Mouse (Mus musculus): ENCODE measurements around the gene Gpatch3. TPM values are rescaled to one million over a fixed set of nuclear protein-coding genes. Genes with fewer than 3 reads are reported as not detected.

Gpatch3 gene
- polyA plus RNA-seq, 2 experiments: 8.0 to 8.1 TPM

DNA sequence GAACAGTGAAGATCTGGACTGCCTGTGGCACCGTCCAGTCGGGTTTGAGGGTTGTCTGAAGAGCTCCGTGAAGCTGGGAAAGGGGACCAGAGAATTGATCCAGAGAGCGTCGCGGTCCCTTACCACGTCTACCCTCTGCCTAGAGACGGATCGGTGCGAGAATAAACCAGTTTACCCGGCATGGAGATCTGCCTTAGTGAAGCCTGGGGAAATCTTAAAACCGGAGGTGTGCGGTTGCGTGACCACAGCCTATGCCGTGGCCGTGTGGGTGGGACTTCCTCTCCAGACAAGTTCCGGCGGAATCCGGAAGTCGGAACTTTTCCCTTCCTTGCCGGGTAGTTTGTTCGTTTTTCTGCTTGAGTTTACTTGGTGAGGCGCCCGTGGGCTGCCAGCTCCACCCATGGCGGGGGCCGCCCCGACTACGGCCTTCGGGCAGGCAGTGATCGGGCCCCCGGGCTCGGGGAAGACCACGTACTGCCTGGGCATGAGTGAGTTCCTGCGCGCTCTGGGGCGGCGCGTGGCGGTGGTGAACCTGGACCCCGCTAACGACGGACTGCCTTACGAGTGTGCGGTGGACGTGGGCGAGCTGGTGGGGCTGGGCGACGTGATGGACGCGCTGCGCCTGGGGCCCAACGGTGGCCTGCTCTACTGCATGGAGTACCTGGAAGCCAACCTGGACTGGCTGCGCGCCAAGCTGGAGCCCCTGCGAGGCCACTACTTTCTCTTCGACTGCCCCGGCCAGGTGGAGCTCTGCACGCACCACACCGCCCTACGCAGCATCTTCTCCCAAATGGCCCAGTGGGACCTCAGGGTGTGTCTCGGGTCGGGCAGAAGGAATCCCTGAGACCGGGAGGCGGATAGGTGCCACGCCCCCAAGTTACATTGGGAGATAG lies 9.8 kb downstream of the Gpatch3 start, which contains the start of gene Gpn2:
TSS of gene Gpn2 (plus strand) at position 304 of the 893 bp plus-strand sequence.
- H3K9ac ChIP-seq (ENCODE audit: low read depth, low read length, severe bottlenecking): peak within 1 kb of the TSS; percentile 65
- H3K4me1 ChIP-seq (ENCODE audit: control insufficient read depth, insufficient read depth, low read length): no peaks in the 10 kb centered on the region
- peak within 1 kb of the TSS; percentile 87 for H3K4me3 ChIP-seq (replicated peaks; ENCODE audit: low read length)
- TF ChIP-seq POLR2A (IDR thresholded peaks at IDR 0.05; ENCODE audit: borderline replicate concordance, extremely low read depth, insufficient read depth, insufficient read length): peak; percentile 23; the same call in 1 of the 2 replicates
- no peaks in the 10 kb centered on the region for H3K27me3 ChIP-seq (ENCODE audit: control insufficient read depth, insufficient read depth, low read length)
- H3K27ac ChIP-seq (replicated peaks; ENCODE audit: low read depth, low read length): peak within 1 kb of the TSS; percentile 43; the same call in 1 of the 2 replicates
- WGBS: 2% methylated on average over 63 of the region's 65 CpGs
- ATAC-seq (ENCODE audit: low FRiP score, low read depth) (peak; percentile 90), DNase-seq (ENCODE audit: low spot score) (peak; percentile 88)
- H3K4me2 ChIP-seq (replicated peaks; ENCODE audit: low read depth, low read length, severe bottlenecking): peak within 1 kb of the TSS; percentile 95
- H3K9me3 ChIP-seq (ENCODE audit: control insufficient read depth, low read length): no peaks in the 10 kb centered on the region
- peaks cover 67% of the 10 kb centered on the region for H3K36me3 ChIP-seq (ENCODE audit: control insufficient read depth, insufficient read depth, low read length)

DNA sequence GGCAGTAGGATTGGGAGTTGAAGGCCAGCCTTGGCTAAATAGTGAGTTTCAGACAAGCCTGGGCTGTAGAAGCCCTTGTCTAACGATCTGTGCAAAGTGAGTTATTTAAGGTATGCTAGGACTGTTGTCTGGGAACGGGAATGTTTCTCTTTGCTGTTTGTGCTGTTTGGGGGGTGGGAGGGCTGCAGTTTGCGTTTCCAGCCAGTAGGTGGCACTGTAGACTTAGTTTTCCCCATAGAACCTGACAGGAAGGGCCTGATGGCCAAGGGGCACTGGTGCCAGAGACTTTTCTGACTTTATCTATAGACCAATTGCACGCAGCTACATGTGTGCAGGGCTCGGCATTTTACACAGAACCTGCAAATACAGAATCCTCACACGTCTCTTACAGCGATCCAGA lies 18.0 kb downstream of the Gpatch3 start:
- no peak for TF ChIP-seq POLR2A (IDR thresholded peaks at IDR 0.05; ENCODE audit: borderline replicate concordance, extremely low read depth, insufficient read depth, insufficient read length)
- H3K27me3 ChIP-seq (ENCODE audit: control insufficient read depth, insufficient read depth, low read length): no peaks in the 10 kb centered on the region
- DNase-seq (ENCODE audit: low spot score) (peak; percentile 75), ATAC-seq (ENCODE audit: low FRiP score, low read depth) (no peak; the same call in 1 of the 2 replicates)
- no peaks in the 10 kb centered on the region for H3K4me1 ChIP-seq (ENCODE audit: control insufficient read depth, insufficient read depth, low read length)
- no peak overlapping the region for H3K27ac ChIP-seq (replicated peaks; ENCODE audit: low read depth, low read length)
- peaks cover 43% of the 10 kb centered on the region for H3K36me3 ChIP-seq (ENCODE audit: control insufficient read depth, insufficient read depth, low read length)
- WGBS: 34% methylated on average over 7 of the region's 7 CpGs
- H3K4me2 ChIP-seq (replicated peaks; ENCODE audit: low read depth, low read length, severe bottlenecking): no peak overlapping the region
- no peaks in the 10 kb centered on the region for H3K9me3 ChIP-seq (ENCODE audit: control insufficient read depth, low read length)
- H3K4me3 ChIP-seq (replicated peaks; ENCODE audit: low read length): no peak overlapping the region
- H3K9ac ChIP-seq (ENCODE audit: low read depth, low read length, severe bottlenecking): no peak overlapping the region

DNA sequence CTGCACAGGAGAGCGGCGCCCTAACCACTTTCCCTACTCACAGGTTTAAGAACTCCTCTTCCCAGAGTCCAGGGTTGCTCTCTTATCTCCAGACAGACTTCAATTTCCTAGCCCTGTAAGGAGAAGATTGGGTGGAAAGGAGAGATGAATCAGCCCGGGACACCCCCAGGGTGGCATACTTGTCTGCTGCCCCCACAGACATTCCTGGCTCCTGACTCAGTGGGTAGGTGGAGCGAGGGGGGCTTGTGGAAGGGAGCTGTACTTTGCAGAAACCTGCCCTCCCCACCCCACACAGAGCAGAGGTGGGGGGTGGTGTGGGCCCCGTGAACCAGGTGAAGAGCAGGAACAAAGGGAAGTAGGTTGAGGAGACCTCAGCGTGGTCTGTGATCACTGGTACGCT lies 21.0 kb downstream of the Gpatch3 start:
- Histone ChIP-seq H3K4me2 (replicated peaks; ENCODE audit: low read depth, low read length, severe bottlenecking) (no peak overlapping the region), H3K4me1 (ENCODE audit: control insufficient read depth, insufficient read depth, low read length) (peaks cover 4% of the 10 kb centered on the region; the same call in 1 of the 2 replicates), H3K4me3 (replicated peaks; ENCODE audit: low read length) (no peak overlapping the region), H3K36me3 (ENCODE audit: control insufficient read depth, insufficient read depth, low read length) (peaks cover 14% of the 10 kb centered on the region), H3K9ac (ENCODE audit: low read depth, low read length, severe bottlenecking) (no peak overlapping the region), H3K27ac (replicated peaks; ENCODE audit: low read depth, low read length) (no peak overlapping the region), H3K9me3 (ENCODE audit: control insufficient read depth, low read length) (no peaks in the 10 kb centered on the region), H3K27me3 (ENCODE audit: control insufficient read depth, insufficient read depth, low read length) (peaks cover 17% of the 10 kb centered on the region)
- no peak for ATAC-seq (ENCODE audit: low FRiP score, low read depth)
- TF ChIP-seq POLR2A (IDR thresholded peaks at IDR 0.05; ENCODE audit: borderline replicate concordance, extremely low read depth, insufficient read depth, insufficient read length): no peak
- DNase-seq (ENCODE audit: low spot score): no peak
- 62% methylated on average over 7 of the region's 7 CpGs for WGBS

DNA sequence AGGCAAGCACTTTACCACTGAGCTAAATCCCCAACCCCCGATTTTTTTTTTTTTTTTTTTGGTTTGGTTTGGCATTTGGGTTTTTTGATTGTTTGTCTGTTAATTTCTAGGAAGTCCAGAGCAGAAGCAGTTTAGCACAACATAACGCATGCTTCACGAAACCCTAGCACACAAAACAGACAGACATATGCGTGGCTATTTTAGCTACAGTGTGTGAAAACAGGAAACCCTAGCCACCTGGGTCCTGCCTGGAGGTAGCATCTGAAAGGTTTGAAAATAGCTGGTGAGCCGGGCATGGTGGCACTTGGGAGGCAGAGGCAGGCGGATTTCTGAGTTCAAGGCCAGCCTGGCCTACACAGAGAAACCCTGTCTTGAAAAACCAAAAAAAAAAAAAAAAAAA lies 21.5 kb downstream of the Gpatch3 start:
- no peak for DNase-seq (ENCODE audit: low spot score)
- Histone ChIP-seq H3K4me3 (replicated peaks; ENCODE audit: low read length) (no peak overlapping the region), H3K4me1 (ENCODE audit: control insufficient read depth, insufficient read depth, low read length) (peaks cover 4% of the 10 kb centered on the region; the same call in 1 of the 2 replicates), H3K27ac (replicated peaks; ENCODE audit: low read depth, low read length) (no peak overlapping the region), H3K36me3 (ENCODE audit: control insufficient read depth, insufficient read depth, low read length) (peaks cover 8% of the 10 kb centered on the region), H3K9me3 (ENCODE audit: control insufficient read depth, low read length) (no peaks in the 10 kb centered on the region), H3K9ac (ENCODE audit: low read depth, low read length, severe bottlenecking) (no peak overlapping the region), H3K27me3 (ENCODE audit: control insufficient read depth, insufficient read depth, low read length) (peaks cover 17% of the 10 kb centered on the region), H3K4me2 (replicated peaks; ENCODE audit: low read depth, low read length, severe bottlenecking) (no peak overlapping the region)
- no peak for TF ChIP-seq POLR2A (IDR thresholded peaks at IDR 0.05; ENCODE audit: borderline replicate concordance, extremely low read depth, insufficient read depth, insufficient read length)
- 72% methylated on average over 6 of the region's 6 CpGs for WGBS
- ATAC-seq (ENCODE audit: low FRiP score, low read depth): no peak

DNA sequence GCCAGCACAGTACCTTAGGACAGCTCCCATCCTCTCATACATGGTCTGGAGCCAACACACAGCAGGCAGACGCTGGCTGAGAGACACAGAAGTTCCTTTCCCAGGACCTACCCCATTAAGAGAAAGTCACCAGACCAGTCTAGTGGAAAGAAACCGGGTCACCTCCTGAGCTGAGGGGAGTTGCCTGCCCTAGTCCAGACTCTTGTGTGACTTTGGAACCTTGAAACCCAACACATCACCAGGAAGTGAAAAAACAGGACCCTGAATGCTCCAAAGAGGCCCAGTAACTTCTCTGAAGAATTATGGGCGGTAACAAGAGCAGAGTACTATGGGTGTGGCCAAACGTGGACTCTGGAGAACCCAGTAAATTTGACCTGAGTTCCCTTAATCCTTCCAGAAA lies 24.1 kb downstream of the Gpatch3 start:
- 36% methylated on average over 4 of the region's 4 CpGs for WGBS
- Histone ChIP-seq H3K4me3 (replicated peaks; ENCODE audit: low read length) (no peak overlapping the region), H3K36me3 (ENCODE audit: control insufficient read depth, insufficient read depth, low read length) (peaks cover 6% of the 10 kb centered on the region; the same call in 1 of the 2 replicates), H3K27me3 (ENCODE audit: control insufficient read depth, insufficient read depth, low read length) (peaks cover 35% of the 10 kb centered on the region), H3K9me3 (ENCODE audit: control insufficient read depth, low read length) (no peaks in the 10 kb centered on the region), H3K27ac (replicated peaks; ENCODE audit: low read depth, low read length) (no peak overlapping the region), H3K4me1 (ENCODE audit: control insufficient read depth, insufficient read depth, low read length) (peaks cover 4% of the 10 kb centered on the region; the same call in 1 of the 2 replicates), H3K9ac (ENCODE audit: low read depth, low read length, severe bottlenecking) (no peak overlapping the region), H3K4me2 (replicated peaks; ENCODE audit: low read depth, low read length, severe bottlenecking) (no peak overlapping the region)
- no peak for ATAC-seq (ENCODE audit: low FRiP score, low read depth)
- no peak for DNase-seq (ENCODE audit: low spot score)
- no peak for TF ChIP-seq POLR2A (IDR thresholded peaks at IDR 0.05; ENCODE audit: borderline replicate concordance, extremely low read depth, insufficient read depth, insufficient read length)
